Mouse (Mus musculus): ENCODE measurements around the gene Cxcl10. TPM values are rescaled to one million over a fixed set of nuclear protein-coding genes. Genes with fewer than 3 reads are reported as not detected.

Gene Cxcl10
- polyA plus RNA-seq, 1 experiment from 2014 or later = 0.43 TPM

DNA sequence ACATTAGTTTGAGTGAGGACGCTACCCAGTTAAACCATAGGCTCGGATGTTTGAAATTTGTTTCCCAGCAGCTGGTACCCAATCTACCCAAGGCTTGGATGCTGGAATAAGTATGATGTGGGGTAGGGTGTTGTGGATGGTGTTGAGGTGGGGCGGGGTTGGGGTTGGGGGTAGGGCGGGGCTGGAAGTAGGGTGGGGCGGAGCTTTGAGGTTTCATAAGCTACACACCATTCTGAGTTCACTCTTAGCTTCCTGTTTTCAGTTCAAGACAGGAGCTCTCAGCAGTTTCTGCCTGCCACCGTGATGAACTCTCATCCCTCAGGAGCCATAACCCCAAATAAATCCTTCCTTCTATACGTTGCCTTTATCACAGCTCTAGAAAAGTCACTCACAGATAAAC is 30.6 kb downstream of the Cxcl10 start:
- ATAC-seq = no peak
- Histone ChIP-seq H3K4me1 (ENCODE audit: control insufficient read depth, insufficient read depth, low read depth, low read length) (no peaks in the 10 kb centered on the region), H3K27me3 (replicated peaks; ENCODE audit: control insufficient read depth, insufficient read depth, low read length) (no peaks in the 10 kb centered on the region), H3K4me3 (ENCODE audit: low read length) (no peak overlapping the region), H3K4me2 (ENCODE audit: low read length) (no peak overlapping the region), H3K36me3 (ENCODE audit: control insufficient read depth, insufficient read depth, low read length) (no peaks in the 10 kb centered on the region), H3K9ac (ENCODE audit: low read depth, low read length) (no peak overlapping the region), H3K27ac (ENCODE audit: low read depth, low read length) (no peak overlapping the region), H3K9me3 (ENCODE audit: control insufficient read depth, low read length) (no peaks in the 10 kb centered on the region)
- 86% methylated on average over 7 of the region's 7 CpGs for WGBS

DNA sequence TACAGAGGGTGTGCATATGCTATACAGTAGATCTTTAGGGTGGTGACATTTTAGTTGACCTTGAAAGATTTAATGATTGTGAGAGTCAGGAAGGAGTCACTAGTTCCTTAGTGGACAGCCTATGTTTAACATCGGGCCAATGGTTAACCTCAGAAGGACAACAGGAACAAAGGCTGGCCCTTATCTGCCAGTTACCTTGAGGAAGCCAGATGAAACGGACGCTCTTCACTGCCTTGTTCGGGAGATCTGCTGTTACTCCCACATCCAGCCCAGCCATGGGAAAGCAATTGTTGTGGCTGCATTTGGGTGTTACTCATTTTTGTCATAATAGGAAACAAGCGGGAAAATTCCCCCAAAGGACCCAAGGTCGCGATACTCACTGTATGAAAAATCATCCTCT is 34.9 kb downstream of the Cxcl10 start:
- Histone ChIP-seq H3K27me3 (replicated peaks; ENCODE audit: control insufficient read depth, insufficient read depth, low read length) (no peaks in the 10 kb centered on the region), H3K36me3 (ENCODE audit: control insufficient read depth, insufficient read depth, low read length) (no peaks in the 10 kb centered on the region), H3K4me3 (ENCODE audit: low read length) (no peak overlapping the region), H3K9ac (ENCODE audit: low read depth, low read length) (no peak overlapping the region), H3K27ac (ENCODE audit: low read depth, low read length) (no peak overlapping the region), H3K4me2 (ENCODE audit: low read length) (no peak overlapping the region), H3K4me1 (ENCODE audit: control insufficient read depth, insufficient read depth, low read depth, low read length) (peaks cover 9% of the 10 kb centered on the region), H3K9me3 (ENCODE audit: control insufficient read depth, low read length) (no peaks in the 10 kb centered on the region)
- no peak for ATAC-seq
- WGBS = 83% methylated on average over 7 of the region's 7 CpGs

DNA sequence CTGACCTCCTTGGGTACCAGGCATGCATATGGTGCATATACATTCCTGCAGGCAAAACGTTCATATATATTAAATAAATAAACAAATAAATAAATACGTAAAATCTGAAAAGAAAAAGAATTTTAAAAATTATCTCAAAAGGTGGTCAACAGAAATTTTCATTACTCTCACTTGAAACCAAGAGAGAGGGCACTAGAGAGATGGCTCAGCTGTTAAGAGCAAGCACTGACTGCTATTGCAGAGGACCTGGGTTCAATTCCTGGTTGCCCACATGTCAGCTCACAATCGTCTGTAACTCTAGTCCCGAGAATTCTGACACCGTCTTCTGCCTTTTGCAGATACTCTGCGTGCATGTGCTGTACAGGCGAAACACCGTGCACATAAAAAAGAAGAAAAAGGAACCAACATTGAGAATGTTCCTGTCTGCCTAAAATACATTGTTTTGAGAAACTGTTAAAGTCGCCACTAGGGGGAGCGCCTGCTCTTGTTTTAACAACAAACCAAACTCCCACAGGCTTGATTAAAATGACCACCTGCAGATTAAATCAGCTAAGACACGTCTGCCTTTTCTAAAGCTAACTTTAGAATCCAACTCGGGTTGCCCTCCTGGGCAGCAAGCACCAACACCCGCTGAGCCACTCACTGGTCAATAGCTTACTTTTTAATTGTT is 36.5 kb downstream of the Cxcl10 start:
- Histone ChIP-seq H3K4me2 (ENCODE audit: low read length) (0 out of 2 replicates have a peak overlapping the region, but pooled peaks have one; percentile 20), H3K4me1 (ENCODE audit: control insufficient read depth, insufficient read depth, low read depth, low read length) (peaks cover 14% of the 10 kb centered on the region), H3K4me3 (ENCODE audit: low read length) (no peak overlapping the region), H3K27ac (ENCODE audit: low read depth, low read length) (no peak overlapping the region), H3K9ac (ENCODE audit: low read depth, low read length) (no peak overlapping the region), H3K9me3 (ENCODE audit: control insufficient read depth, low read length) (no peaks in the 10 kb centered on the region), H3K27me3 (replicated peaks; ENCODE audit: control insufficient read depth, insufficient read depth, low read length) (no peaks in the 10 kb centered on the region), H3K36me3 (ENCODE audit: control insufficient read depth, insufficient read depth, low read length) (no peaks in the 10 kb centered on the region)
- ATAC-seq = no peak
- 14% methylated on average over 13 of the region's 13 CpGs for WGBS

DNA sequence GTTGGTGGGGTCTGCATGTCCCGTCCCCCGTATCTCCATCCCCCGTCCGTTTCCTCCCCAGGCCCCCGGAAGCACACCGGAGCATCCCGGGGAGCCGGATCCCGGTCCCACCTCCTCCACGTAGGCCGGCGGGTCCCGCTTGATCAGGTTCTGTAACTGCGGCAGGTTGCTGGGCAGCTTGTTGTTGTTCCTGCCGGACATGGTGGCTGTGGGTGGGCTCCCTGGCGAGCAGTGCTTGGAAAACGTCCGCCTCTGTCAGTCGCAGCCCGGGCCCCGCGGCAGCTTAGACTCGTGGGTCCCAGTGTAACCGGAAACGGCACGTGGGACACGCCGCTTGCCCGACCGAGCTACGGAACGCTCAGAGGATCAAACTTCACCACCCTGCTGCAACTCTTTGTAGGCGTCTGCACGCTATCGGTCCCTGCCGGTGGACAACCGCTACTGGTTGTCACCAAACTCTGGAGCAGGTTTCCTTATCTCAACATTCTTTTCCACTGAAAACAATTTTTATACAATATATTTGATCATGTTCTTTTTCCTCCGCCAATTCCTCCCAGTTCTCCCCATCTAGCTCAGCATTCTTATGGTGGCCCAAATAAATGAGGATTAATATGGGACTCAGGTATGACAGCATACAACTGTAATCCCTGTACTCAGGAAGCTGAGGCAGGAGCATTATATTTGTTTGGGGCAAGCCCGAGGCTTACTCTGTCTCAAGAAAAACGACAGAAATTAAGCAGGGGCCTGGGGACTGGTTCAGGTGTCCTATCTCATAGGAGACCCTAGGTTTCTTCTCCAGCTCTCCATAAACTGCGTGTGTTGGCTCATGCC is 38.8 kb downstream of the Cxcl10 start, which contains the start of gene Sdad1:
Gene Sdad1 (minus strand): TSS at position 799 of the 831 bp plus-strand sequence.
- WGBS = 3% methylated on average over 40 of the region's 41 CpGs
- peak within 1 kb of the TSS; percentile 79 for H3K27ac ChIP-seq (ENCODE audit: low read depth, low read length)

DNA sequence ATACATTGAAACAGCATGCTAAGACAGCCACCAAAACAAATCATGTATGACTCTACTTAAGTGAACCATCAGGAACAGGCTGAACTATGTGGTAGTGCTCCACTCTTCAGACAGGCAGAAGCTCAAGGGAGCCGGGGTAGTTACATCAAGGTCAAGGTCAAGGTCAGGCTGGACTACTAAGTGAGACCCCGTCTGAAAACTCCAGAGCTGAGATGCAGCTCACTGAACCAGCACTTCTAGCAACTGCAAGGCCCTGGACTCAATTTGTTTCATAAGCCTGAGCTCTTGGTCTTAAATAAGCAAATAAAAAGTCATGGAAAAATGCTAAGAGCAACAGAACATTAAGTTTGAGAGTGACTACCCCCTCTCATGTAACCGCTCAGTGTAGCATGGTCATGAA is 44.4 kb downstream of the Cxcl10 start:
- Histone ChIP-seq H3K27ac (ENCODE audit: low read depth, low read length) (no peak overlapping the region), H3K27me3 (replicated peaks; ENCODE audit: control insufficient read depth, insufficient read depth, low read length) (no peaks in the 10 kb centered on the region), H3K4me3 (ENCODE audit: low read length) (no peak overlapping the region), H3K36me3 (ENCODE audit: control insufficient read depth, insufficient read depth, low read length) (peaks cover 45% of the 10 kb centered on the region), H3K9me3 (ENCODE audit: control insufficient read depth, low read length) (no peaks in the 10 kb centered on the region), H3K4me1 (ENCODE audit: control insufficient read depth, insufficient read depth, low read depth, low read length) (peaks cover 10% of the 10 kb centered on the region), H3K9ac (ENCODE audit: low read depth, low read length) (no peak overlapping the region), H3K4me2 (ENCODE audit: low read length) (no peak overlapping the region)
- WGBS = 90% methylated on average over 3 of the region's 3 CpGs
- ATAC-seq = no peak

More for the DNA sequence above, 38.8 kb downstream of the Cxcl10 start, which contains the start of gene Sdad1:
- Histone ChIP-seq H3K36me3 (ENCODE audit: control insufficient read depth, insufficient read depth, low read length) (peaks cover 6% of the 10 kb centered on the region), H3K9me3 (ENCODE audit: control insufficient read depth, low read length) (no peaks in the 10 kb centered on the region), H3K9ac (ENCODE audit: low read depth, low read length) (peak within 1 kb of the TSS; percentile 79), H3K4me2 (ENCODE audit: low read length) (peak within 1 kb of the TSS; percentile 68), H3K4me1 (ENCODE audit: control insufficient read depth, insufficient read depth, low read depth, low read length) (peaks cover 14% of the 10 kb centered on the region), H3K4me3 (ENCODE audit: low read length) (peak within 1 kb of the TSS; percentile 83), H3K27me3 (replicated peaks; ENCODE audit: control insufficient read depth, insufficient read depth, low read length) (no peaks in the 10 kb centered on the region)
- ATAC-seq = peak; percentile 97

DNA sequence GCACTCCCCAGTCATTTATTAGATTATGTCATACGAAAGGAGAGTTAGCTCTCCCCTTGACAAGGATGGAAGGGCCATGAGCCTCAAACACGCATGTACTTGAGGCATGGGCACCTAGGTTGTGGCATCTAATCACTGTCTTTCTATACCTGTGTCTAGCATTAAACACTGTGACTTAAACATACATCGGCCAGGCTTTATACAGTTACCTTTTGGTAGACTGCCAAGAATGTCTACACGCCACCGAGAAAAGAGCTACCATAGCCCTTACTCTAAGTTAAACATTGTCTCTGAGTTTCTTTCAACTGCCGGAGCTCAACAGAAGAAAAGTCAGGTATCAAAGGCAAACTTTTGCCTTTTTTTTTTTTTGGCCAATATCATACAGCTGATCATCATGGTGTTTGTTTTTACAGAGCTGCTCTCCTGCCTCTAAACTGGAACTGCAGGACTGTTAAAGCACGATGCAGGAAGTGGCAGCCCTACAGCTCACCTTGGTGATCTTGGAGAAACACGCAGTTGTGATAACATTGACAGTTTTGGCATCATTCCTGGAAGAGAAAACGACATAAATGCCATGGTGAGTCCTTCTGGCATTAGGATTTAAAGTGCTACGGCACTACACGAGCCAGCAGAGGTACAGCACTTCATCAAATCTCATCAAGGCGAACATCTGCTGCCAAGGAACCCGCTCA is 46.4 kb downstream of the Cxcl10 start:
- H3K4me1 ChIP-seq (ENCODE audit: control insufficient read depth, insufficient read depth, low read depth, low read length) = no peaks in the 10 kb centered on the region
- H3K36me3 ChIP-seq (ENCODE audit: control insufficient read depth, insufficient read depth, low read length) = peaks cover 58% of the 10 kb centered on the region

More for the DNA sequence above, 46.4 kb downstream of the Cxcl10 start:
- Histone ChIP-seq H3K9ac (ENCODE audit: low read depth, low read length) (no peak overlapping the region), H3K9me3 (ENCODE audit: control insufficient read depth, low read length) (no peaks in the 10 kb centered on the region), H3K4me3 (ENCODE audit: low read length) (no peak overlapping the region), H3K27me3 (replicated peaks; ENCODE audit: control insufficient read depth, insufficient read depth, low read length) (no peaks in the 10 kb centered on the region), H3K4me2 (ENCODE audit: low read length) (no peak overlapping the region), H3K27ac (ENCODE audit: low read depth, low read length) (no peak overlapping the region)
- WGBS = 90% methylated on average over 13 of the region's 13 CpGs
- ATAC-seq = no peak

Other genes with a start within 250 kb of the Cxcl10 start
- gene Uso1, start 211.0 kb downstream of the Cxcl10 start, polyA plus RNA-seq (2015; fragmentation: Nextera tagmentation; extraction: Ambion mirVana) = 35.7 and 40.1 TPM in 2 replicates
- not detected in 2 replicates for gene U90926, start 133.5 kb downstream of the Cxcl10 start, polyA plus RNA-seq (2015; fragmentation: Nextera tagmentation; extraction: Ambion mirVana)
- 0.62 and 0.68 TPM in 2 replicates for gene Ppef2, start 92.6 kb downstream of the Cxcl10 start, polyA plus RNA-seq (2015; fragmentation: Nextera tagmentation; extraction: Ambion mirVana)
- 23.8 and 28.5 TPM in 2 replicates for gene Naaa, start 70.7 kb downstream of the Cxcl10 start, polyA plus RNA-seq (2015; fragmentation: Nextera tagmentation; extraction: Ambion mirVana)
- 27.0 and 27.1 TPM in 2 replicates for gene Sdad1, start 38.4 kb downstream of the Cxcl10 start, polyA plus RNA-seq (2015; fragmentation: Nextera tagmentation; extraction: Ambion mirVana)
- not detected in 2 replicates for gene Cxcl9, start 20.8 kb downstream of the Cxcl10 start, polyA plus RNA-seq (2015; fragmentation: Nextera tagmentation; extraction: Ambion mirVana)
- gene Art3, start 17.1 kb downstream of the Cxcl10 start, polyA plus RNA-seq (2015; fragmentation: Nextera tagmentation; extraction: Ambion mirVana) = 6.4 and 6.7 TPM in 2 replicates
- gene Nup54, start 86.3 kb upstream of the Cxcl10 start, polyA plus RNA-seq (2015; fragmentation: Nextera tagmentation; extraction: Ambion mirVana) = 56.4 and 58.3 TPM in 2 replicates
- gene Scarb2, start 157.9 kb upstream of the Cxcl10 start, polyA plus RNA-seq (2015; fragmentation: Nextera tagmentation; extraction: Ambion mirVana) = 23.1 and 23.5 TPM in 2 replicates
- gene Fam47e, start 206.2 kb upstream of the Cxcl10 start, polyA plus RNA-seq (2015; fragmentation: Nextera tagmentation; extraction: Ambion mirVana) = 2.2 and 2.3 TPM in 2 replicates

Measured in hindbrain, embryonic 16.5 days (tissue).